Mouse (Mus musculus): ENCODE data around the gene Sult2b1.

DNA sequence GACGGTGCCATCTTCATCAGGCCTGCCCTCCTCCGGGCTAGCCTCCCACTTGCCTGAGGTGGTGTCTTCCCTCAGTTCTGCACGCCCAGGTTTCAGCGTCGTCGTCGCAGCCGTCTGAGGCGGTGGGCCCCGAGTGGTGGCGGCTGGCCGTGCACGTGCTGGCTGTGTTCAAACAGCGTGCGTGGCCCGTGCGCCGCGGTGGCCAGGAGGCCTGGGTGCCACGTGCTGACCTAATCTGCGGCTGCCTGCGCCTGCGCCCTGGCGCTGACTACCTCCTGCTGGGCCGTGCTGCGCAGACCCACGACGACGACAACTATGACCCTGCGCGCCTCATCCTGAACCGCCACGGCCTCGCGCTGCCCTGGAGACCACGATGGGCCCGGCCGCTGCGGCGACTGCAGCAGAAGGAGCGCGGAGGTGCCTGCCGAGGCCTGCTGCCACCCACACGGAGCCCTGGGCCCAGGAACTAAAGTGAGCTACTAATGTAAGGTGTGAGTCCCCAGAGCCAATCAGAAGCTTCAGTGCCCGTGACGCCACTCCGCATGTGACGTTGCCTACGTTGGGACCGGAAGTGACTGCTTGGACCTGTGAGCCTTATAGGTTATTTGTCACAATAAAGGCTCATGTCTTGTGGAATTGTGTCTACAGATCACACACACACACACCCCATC lies 90.4 kb downstream of the Sult2b1 start, which contains the start of gene Sec1:
- no peak for TF ChIP-seq NANOG (IDR thresholded peaks at IDR 0.05; ENCODE audit: borderline replicate concordance, low read length)
- no peak for TF ChIP-seq CTCF (conservative IDR thresholded peaks at IDR 0.05; ENCODE audit: low read length)
- TF ChIP-seq POU5F1 (IDR thresholded peaks at IDR 0.05; ENCODE audit: borderline replicate concordance, low read length) = no peak

Measured in E14TG2a.4 (cell line).